Mouse (Mus musculus) neural tube, embryonic 12.5 days (tissue): ENCODE data around the gene Olfr938. TPM values are rescaled to one million over a fixed set of nuclear protein-coding genes. Genes with fewer than 3 reads are reported as not detected.

Experiments used
- ATAC-seq: fragments of 200-750 bp; cut with Nextera tagmentation; 2 replicates; pipeline ENCODE4 v1.8.0; 2017; ENCODE audit warnings: low read depth, mild to moderate bottlenecking, moderate TSS enrichment, moderate library complexity; ENCODE audit not compliant: low FRiP score
- H3K27ac ChIP-seq: fragments of 300-500 bp; sonication (generic); 2 replicates; pipeline ENCODE4 v1.5.1; 2016
- H3K27me3 ChIP-seq: fragments of 300-500 bp; sonication (generic); replicated peaks from 2 replicates; pipeline ENCODE4 v1.6.1; 2016; ENCODE audit warnings: mild to moderate bottlenecking
- H3K36me3 ChIP-seq: fragments of 300-500 bp; sonication (generic); 2 replicates; pipeline ENCODE4 v1.6.1; 2016; ENCODE audit warnings: mild to moderate bottlenecking
- H3K4me1 ChIP-seq: fragments of 300-500 bp; sonication (generic); 2 replicates; pipeline ENCODE4 v1.6.1; 2016
- H3K4me2 ChIP-seq: fragments of 300-500 bp; sonication (generic); replicated peaks from 2 replicates; pipeline ENCODE4 v1.6.1; 2016; ENCODE audit warnings: mild to moderate bottlenecking
- H3K4me3 ChIP-seq: fragments of 300-500 bp; sonication (generic); 2 replicates; pipeline ENCODE4 v1.5.1; 2016
- H3K9ac ChIP-seq: fragments of 300-500 bp; sonication (generic); 2 replicates; pipeline ENCODE4 v1.6.1; 2016; ENCODE audit warnings: mild to moderate bottlenecking
- H3K9me3 ChIP-seq: fragments of 300-500 bp; sonication (generic); 2 replicates; pipeline ENCODE4 v1.6.1; 2016; ENCODE audit warnings: mild to moderate bottlenecking
- WGBS: fragments of 180-500 bp; shearing (Covaris S2); methylation state at CpG from one replicate; pipeline ENCODE4 v1.1.7; 2016; 5-methylcytosine and 5-hydroxymethylcytosine counted together
- microRNA-seq: library from miRNA; unstranded; fragments of <30 nt; microRNA quantifications from one replicate; pipeline ENCODE4, GENCODE M21; 2017
- polyA plus RNA-seq: library from polyadenylated mRNA; unstranded; fragments of >200 nt; fragmentation: Nextera tagmentation; extraction: Ambion mirVana; gene quantifications from 2 replicates; pipeline ENCODE4 v1.2.1, GENCODE M21; 2016

The Olfr938 gene
- polyA plus RNA-seq, result not detected in 2 replicates

DNA sequence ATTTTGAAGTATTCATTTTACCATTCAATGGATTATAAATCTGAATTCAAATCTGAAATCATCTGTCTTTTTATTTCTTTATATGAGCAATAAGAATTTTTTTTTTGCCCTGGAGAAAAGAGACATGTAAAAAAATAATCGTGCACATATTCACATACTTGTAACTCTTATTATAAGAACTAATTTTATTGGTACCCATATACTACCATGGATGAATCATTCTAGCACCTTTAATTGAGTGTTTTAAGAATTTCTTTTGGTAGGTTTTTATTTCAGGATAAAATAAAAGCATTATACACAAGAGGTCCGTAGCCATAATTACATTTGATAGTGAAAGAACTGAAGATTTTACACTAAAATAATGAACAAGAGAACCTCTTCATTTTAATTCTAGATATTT lies at the start of gene Olfr938:
TSS of gene Olfr938 (minus strand) at position 101 of the 400 bp plus-strand sequence.
- H3K27ac ChIP-seq, result no peak within 1 kb of the TSS
- 88% methylated on average over 2 of the region's 2 CpGs for WGBS
- H3K4me2 ChIP-seq, result no peak within 1 kb of the TSS
- no peaks in the 10 kb centered on the region for H3K4me1 ChIP-seq
- ATAC-seq, result no peak
- no peak within 1 kb of the TSS for H3K4me3 ChIP-seq
- H3K9me3 ChIP-seq, result no peaks in the 10 kb centered on the region
- H3K27me3 ChIP-seq, result no peaks in the 10 kb centered on the region
- no peak within 1 kb of the TSS for H3K9ac ChIP-seq
- no peaks in the 10 kb centered on the region for H3K36me3 ChIP-seq

DNA sequence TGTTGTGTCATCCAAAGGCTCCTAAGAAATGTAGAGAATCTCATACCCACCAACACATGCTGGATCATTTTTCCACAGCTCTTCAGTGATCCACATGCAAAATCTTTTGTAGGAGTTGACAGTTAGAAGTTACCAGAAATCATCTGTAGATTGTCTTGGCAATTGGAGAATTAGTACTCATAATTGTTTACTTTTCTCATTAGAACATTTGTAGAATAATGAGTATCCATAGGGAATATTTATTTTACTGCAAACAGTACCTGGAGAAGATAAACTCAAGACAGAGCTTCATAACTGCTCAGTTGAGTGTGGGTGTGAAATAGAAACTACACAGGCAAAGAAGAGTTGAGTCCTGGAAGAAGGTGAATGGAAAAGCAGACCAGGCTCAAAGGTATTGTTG lies 49.1 kb upstream of the Olfr938 start, which contains the start of gene Olfr27:
TSS of gene Olfr27 (plus strand) at position 301 of the 400 bp plus-strand sequence.
- Histone ChIP-seq H3K27ac (no peak within 1 kb of the TSS), H3K27me3 (no peaks in the 10 kb centered on the region), H3K9me3 (no peaks in the 10 kb centered on the region), H3K4me1 (no peaks in the 10 kb centered on the region), H3K4me2 (no peak within 1 kb of the TSS), H3K36me3 (no peaks in the 10 kb centered on the region), H3K9ac (no peak within 1 kb of the TSS), H3K4me3 (no peak within 1 kb of the TSS)
- ATAC-seq, result no peak

- no peak overlapping the region for H3K9ac ChIP-seq
- no peaks in the 10 kb centered on the region for H3K9me3 ChIP-seq
- ATAC-seq, result no peak
- no peaks in the 10 kb centered on the region for H3K27me3 ChIP-seq
- H3K4me3 ChIP-seq, result no peak overlapping the region
- H3K27ac ChIP-seq, result no peak overlapping the region
- H3K36me3 ChIP-seq, result no peaks in the 10 kb centered on the region
- no peaks in the 10 kb centered on the region for H3K4me1 ChIP-seq
- 97% methylated on average over 1 of the region's 1 CpGs for WGBS
- no peak overlapping the region for H3K4me2 ChIP-seq
These were observed 48.6 kb upstream of the Olfr938 start for GRCm38 (mm10) chr9:39127326-39127725.

GRCm38 (mm10) chr9:39064851-39065250 lies 13.8 kb downstream of the Olfr938 start, which contains the start of gene Olfr937:
TSS of gene Olfr937 (minus strand) at chr9:39064951.
- 86% methylated on average over 1 of the region's 1 CpGs for whole genome bisulfite sequencing
- no peak within 1 kb of the TSS for H3K4me2 ChIP-seq
- ATAC-seq, result no peak
- H3K27ac ChIP-seq, result no peak within 1 kb of the TSS
- H3K9me3 ChIP-seq, result no peaks in the 10 kb centered on the region
- no peaks in the 10 kb centered on the region for H3K4me1 ChIP-seq
- no peak within 1 kb of the TSS for H3K9ac ChIP-seq
- H3K27me3 ChIP-seq, result no peaks in the 10 kb centered on the region
- no peaks in the 10 kb centered on the region for H3K36me3 ChIP-seq
- H3K4me3 ChIP-seq, result no peak within 1 kb of the TSS

Small RNA genes within 50 kb of the gene (microRNA-seq; reads per million reads assigned to microRNA genes)
- gene Gm25032 (not detected), gene Gm25529 (not detected)

Other genes with a start within 250 kb of the Olfr938 start
- not detected in 2 replicates for gene Olfr924, start 234.4 kb downstream of the Olfr938 start, polyA plus RNA-seq
- gene Olfr26, start 223.8 kb downstream of the Olfr938 start, polyA plus RNA-seq, result not detected in 2 replicates
- gene Olfr926, start 201.8 kb downstream of the Olfr938 start, polyA plus RNA-seq, result not detected in 2 replicates
- not detected in 2 replicates for gene Olfr930, start 149.1 kb downstream of the Olfr938 start, polyA plus RNA-seq
- not detected in 2 replicates for gene Olfr933, start 106.6 kb downstream of the Olfr938 start, polyA plus RNA-seq
- not detected in 2 replicates for gene Olfr934, start 90.6 kb downstream of the Olfr938 start, polyA plus RNA-seq
- gene Olfr935, start 79.2 kb downstream of the Olfr938 start, polyA plus RNA-seq, result not detected in 2 replicates
- gene Olfr146, start 55.5 kb downstream of the Olfr938 start, polyA plus RNA-seq, result not detected in 2 replicates
- gene Olfr937, start 13.9 kb downstream of the Olfr938 start, polyA plus RNA-seq, result not detected in 2 replicates
- not detected in 2 replicates for gene Olfr27, start 49.2 kb upstream of the Olfr938 start, polyA plus RNA-seq
- not detected in 2 replicates for gene Olfr943, start 87.4 kb upstream of the Olfr938 start, polyA plus RNA-seq
- gene Olfr944, start 123.0 kb upstream of the Olfr938 start, polyA plus RNA-seq, result not detected in 2 replicates
- not detected in 2 replicates for gene Olfr1537, start 171.1 kb upstream of the Olfr938 start, polyA plus RNA-seq
- not detected in 2 replicates for gene Olfr945, start 197.9 kb upstream of the Olfr938 start, polyA plus RNA-seq
- gene Olfr948, start 247.2 kb upstream of the Olfr938 start, polyA plus RNA-seq, result not detected in 2 replicates